Mouse (Mus musculus) CH12.LX (cell line): ENCODE results near the gene Ankrd10. TPM values are rescaled to one million over a fixed set of nuclear protein-coding genes. Genes with fewer than 3 reads are reported as not detected.

Experiments used
- DNase-seq: peaks from one replicate; pipeline ENCODE4 v3.0.0-alpha.2; 2013; ENCODE audit errors: extremely low read depth
- H3K27ac ChIP-seq: 2 replicates; pipeline ENCODE4 v1.5.1; 2012; ENCODE audit warnings: low read depth, mild to moderate bottlenecking, control low read depth, moderate library complexity; ENCODE audit not compliant: insufficient read depth
- H3K27me3 ChIP-seq: replicated peaks from 2 replicates; pipeline ENCODE3; 2012; ENCODE audit warnings: inconsistent platforms
- H3K36me3 ChIP-seq, 2 experiments: replicated peaks in 1 of 2; 2 replicates each; pipeline versions ENCODE3 to v1.6.1; 2012; ENCODE audit warnings: inconsistent platforms in 1 of 2, low read length in 1 of 2, mild to moderate bottlenecking in 1 of 2, mixed read lengths in 1 of 2, moderate library complexity in 1 of 2; ENCODE audit not compliant: control insufficient read depth in 1 of 2, insufficient read depth in 1 of 2
- H3K4me1 ChIP-seq, 2 experiments: 2 replicates each; pipeline ENCODE4 v1.6.1; 2012; ENCODE audit warnings: inconsistent platforms in 1 of 2, moderate library complexity in 1 of 2; ENCODE audit not compliant: insufficient read depth in 2 of 2, control insufficient read depth in 1 of 2
- H3K4me2 ChIP-seq: 2 replicates; pipeline ENCODE4 v1.6.1; 2012; ENCODE audit warnings: low read depth, mild to moderate bottlenecking, control low read depth; ENCODE audit not compliant: poor library complexity, insufficient read depth, severe bottlenecking
- H3K4me3 ChIP-seq, 3 experiments: fragments of 150-350 bp in 1 of 3; sonication (generic) in 1 of 3; replicated peaks in 1 of 3; 2 replicates each; pipeline versions ENCODE3 to v1.5.1; 2011 to 2012; ENCODE audit warnings: low read depth in 2 of 3, low read length in 2 of 3, mild to moderate bottlenecking in 2 of 3, moderate library complexity in 2 of 3, control low read depth in 1 of 3, improper control_type of control experiment in 1 of 3, inconsistent platforms in 1 of 3, mixed read lengths in 1 of 3; ENCODE audit not compliant: poor library complexity in 1 of 3
- H3K79me2 ChIP-seq: replicated peaks from 2 replicates; pipeline ENCODE4 v1.6.1; 2012; ENCODE audit warnings: mild to moderate bottlenecking, moderate library complexity; ENCODE audit not compliant: control insufficient read depth, poor library complexity, insufficient read depth, severe bottlenecking; ENCODE audit errors: extremely low read depth
- H3K9ac ChIP-seq: 2 replicates; pipeline ENCODE4 v1.6.1; 2012; ENCODE audit warnings: low read depth, mild to moderate bottlenecking, control low read depth, moderate library complexity; ENCODE audit not compliant: insufficient read depth
- H3K9me3 ChIP-seq: replicated peaks from 2 replicates; pipeline ENCODE3; 2012; ENCODE audit warnings: low read length, inconsistent platforms, mixed read lengths
- CHD1 ChIP-seq: IDR thresholded peaks from 2 replicates; pipeline ENCODE4 v1.6.1; 2012; ENCODE audit warnings: low read depth, low read length, improper control_type of control experiment, inconsistent platforms
- CTCF ChIP-seq, 2 experiments: IDR thresholded peaks in 1 of 2; conservative IDR thresholded peaks in 1 of 2; 2 replicates each; pipeline ENCODE4 v1.5.1; 2011 to 2012; ENCODE audit warnings: low read depth in 2 of 2, low read length in 2 of 2, improper control_type of control experiment in 1 of 2, inconsistent platforms in 1 of 2, mild to moderate bottlenecking in 1 of 2, moderate library complexity in 1 of 2
- E2F4 ChIP-seq: IDR thresholded peaks from 2 replicates; pipeline ENCODE4 v1.6.1; 2011; ENCODE audit warnings: low read depth, low read length, improper control_type of control experiment; ENCODE audit not compliant: insufficient replicate concordance
- ELF1 ChIP-seq: IDR thresholded peaks from 2 replicates; pipeline ENCODE4 v1.6.1; 2014; ENCODE audit warnings: low read depth, mild to moderate bottlenecking, inconsistent platforms, low read length, improper control_type of control experiment
- EP300 ChIP-seq: IDR thresholded peaks from 2 replicates; pipeline ENCODE4 v1.6.1; 2011; ENCODE audit warnings: low read length, improper control_type of control experiment
- ETS1 ChIP-seq: conservative IDR thresholded peaks from 2 replicates; pipeline ENCODE4 v1.6.1; 2012; ENCODE audit warnings: low read depth, mild to moderate bottlenecking, inconsistent platforms, low read length, improper control_type of control experiment, moderate library complexity
- GABPA ChIP-seq: IDR thresholded peaks from 2 replicates; pipeline ENCODE4 v1.6.1; 2012; ENCODE audit warnings: low read depth, low read length, improper control_type of control experiment, inconsistent platforms; ENCODE audit not compliant: insufficient replicate concordance
- HCFC1 ChIP-seq: IDR thresholded peaks from 2 replicates; pipeline ENCODE4 v1.6.1; 2012; ENCODE audit warnings: low read depth, mild to moderate bottlenecking, inconsistent platforms, low read length, improper control_type of control experiment
- JUND ChIP-seq: conservative IDR thresholded peaks from 2 replicates; pipeline ENCODE4 v1.6.1; 2011; ENCODE audit warnings: low read depth, low read length, improper control_type of control experiment
- KAT2A ChIP-seq: IDR thresholded peaks from 2 replicates; pipeline ENCODE4 v1.6.1; 2012; ENCODE audit warnings: low read length, improper control_type of control experiment, inconsistent platforms; ENCODE audit not compliant: insufficient replicate concordance
- MAFK ChIP-seq: IDR thresholded peaks from 2 replicates; pipeline ENCODE4 v1.6.1; 2011; ENCODE audit warnings: low read length, improper control_type of control experiment; ENCODE audit not compliant: insufficient replicate concordance
- MAX ChIP-seq: IDR thresholded peaks from 2 replicates; pipeline ENCODE4 v1.6.1; 2011; ENCODE audit warnings: low read length, improper control_type of control experiment
- MXI1 ChIP-seq: IDR thresholded peaks from 2 replicates; pipeline ENCODE4 v1.6.1; 2011; ENCODE audit warnings: mild to moderate bottlenecking, low read depth, low read length, improper control_type of control experiment
- MYC ChIP-seq: IDR thresholded peaks from 2 replicates; pipeline ENCODE4 v1.6.1; 2011; ENCODE audit warnings: low read depth, mild to moderate bottlenecking, improper control_type of control experiment, low read length
- NELFE ChIP-seq: IDR thresholded peaks from 2 replicates; pipeline ENCODE4 v1.6.1; 2011; ENCODE audit warnings: low read depth, low read length, improper control_type of control experiment
- NRF1 ChIP-seq: IDR thresholded peaks from 2 replicates; pipeline ENCODE4 v1.6.1; 2014; ENCODE audit warnings: low read depth, mild to moderate bottlenecking, inconsistent platforms, low read length, improper control_type of control experiment, moderate library complexity
- PAX5 ChIP-seq: IDR thresholded peaks from 2 replicates; pipeline ENCODE4 v1.6.1; 2012; ENCODE audit warnings: low read length, inconsistent platforms, mixed read lengths
- POLR2A ChIP-seq: IDR thresholded peaks from 2 replicates; pipeline ENCODE4 v1.6.1; 2011; ENCODE audit warnings: low read depth, mild to moderate bottlenecking, improper control_type of control experiment, low read length
- POLR2AphosphoS2 ChIP-seq: IDR thresholded peaks from 2 replicates; pipeline ENCODE4 v1.6.1; 2011; ENCODE audit warnings: low read depth, low read length, improper control_type of control experiment
- RAD21 ChIP-seq: IDR thresholded peaks from 2 replicates; pipeline ENCODE4 v1.6.1; 2011; ENCODE audit warnings: low read depth, mild to moderate bottlenecking, low read length, improper control_type of control experiment, moderate library complexity
- RCOR1 ChIP-seq: conservative IDR thresholded peaks from 2 replicates; pipeline ENCODE4 v1.6.1; 2012; ENCODE audit warnings: low read depth, mild to moderate bottlenecking, inconsistent platforms, low read length, improper control_type of control experiment
- SIN3A ChIP-seq: IDR thresholded peaks from 2 replicates; pipeline ENCODE4 v1.6.1; 2012; ENCODE audit warnings: low read length, improper control_type of control experiment, inconsistent platforms
- SMC3 ChIP-seq: IDR thresholded peaks from 2 replicates; pipeline ENCODE4 v1.6.1; 2011; ENCODE audit warnings: low read depth, low read length, improper control_type of control experiment
- TBP ChIP-seq: conservative IDR thresholded peaks from 2 replicates; pipeline ENCODE4 v1.6.1; 2011; ENCODE audit warnings: low read depth, low read length, improper control_type of control experiment
- TCF12 ChIP-seq: IDR thresholded peaks from 2 replicates; pipeline ENCODE4 v1.6.1; 2014; ENCODE audit warnings: low read depth, mild to moderate bottlenecking, inconsistent platforms, low read length, improper control_type of control experiment
- UBTF ChIP-seq: IDR thresholded peaks from 2 replicates; pipeline ENCODE4 v1.6.1; 2012; ENCODE audit warnings: low read depth, mild to moderate bottlenecking, inconsistent platforms, low read length, improper control_type of control experiment, moderate library complexity
- USF2 ChIP-seq: conservative IDR thresholded peaks from 2 replicates; pipeline ENCODE4 v1.6.1; 2011; ENCODE audit warnings: low read depth, low read length, improper control_type of control experiment
- ZC3H11A ChIP-seq: IDR thresholded peaks from 2 replicates; pipeline ENCODE4 v1.6.1; 2012; ENCODE audit warnings: low read depth, mild to moderate bottlenecking, inconsistent platforms, low read length, improper control_type of control experiment
- ZMIZ1 ChIP-seq: IDR thresholded peaks from 2 replicates; pipeline ENCODE4 v1.6.1; 2012; ENCODE audit warnings: low read depth, mild to moderate bottlenecking, inconsistent platforms, low read length, improper control_type of control experiment
- ZNF384 ChIP-seq: IDR thresholded peaks from 2 replicates; pipeline ENCODE4 v1.6.1; 2012; ENCODE audit warnings: low read depth, low read length, improper control_type of control experiment, inconsistent platforms
- dilution Hi-C: fragments of 300-500 bp; cut with MboI; formaldehyde crosslinking; loops from 2 replicates; pipeline ENCODE4 v1.14.3; 2020; ENCODE audit warnings: low sequenced_read_pairs; ENCODE audit not compliant: extremely low pct_unique_long_range_greater_than_20kb, extremely low pct_ligation_motif_present
- in situ Hi-C: fragments of 300-500 bp; cut with MboI; formaldehyde crosslinking; loops from 3 replicates; pipeline ENCODE4 v1.14.3; 2019; ENCODE audit warnings: low sequenced_read_pairs, low pct_ligation_motif_present, low pct_unique_long_range_greater_than_20kb, mixed read lengths
- polyA plus RNA-seq: library from polyadenylated mRNA; unstranded; fragments of >175 nt; gene quantifications from 2 replicates; pipeline ENCODE4 v1.2.1, GENCODE M21; 2012; ENCODE audit warnings: low read depth; ENCODE audit not compliant: insufficient read length
- total RNA-seq, 2 experiments: library from RNA; depleted of rRNA; stranded (reverse); fragments of 300-350 nt in 1 of 2; fragments of >200 nt in 1 of 2; gene quantifications; 2 replicates each; pipeline ENCODE4 v1.2.3; 2012 to 2014

Ankrd10 gene
- total and polyA plus RNA-seq, 3 experiments = 36.9 to 46.9 (median 39.0) TPM

DNA sequence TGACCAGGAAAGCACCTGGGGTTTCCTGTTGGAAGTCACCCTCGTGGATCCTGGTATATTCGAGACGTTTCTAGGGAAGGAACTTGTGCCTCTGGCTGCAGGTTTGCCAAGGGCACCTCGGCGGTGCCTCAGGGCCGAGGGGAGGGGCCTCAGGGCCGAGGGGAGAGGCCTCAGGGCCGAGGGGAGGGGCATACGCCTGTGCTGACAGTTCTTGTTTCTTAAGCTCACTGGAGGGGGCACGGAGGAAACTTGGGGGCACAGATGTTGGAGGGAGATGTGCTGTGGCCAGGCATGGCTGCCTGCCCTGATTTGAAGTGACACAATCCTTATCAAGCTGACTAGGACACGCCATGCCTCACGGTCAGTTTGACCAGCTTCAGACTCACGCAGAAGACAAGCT is 43.3 kb downstream of the Ankrd10 start:
- H3K4me2 ChIP-seq = no peak overlapping the region
- dilution Hi-C loops = no loop called here
- no peaks in the 10 kb centered on the region for H3K27me3 ChIP-seq
- no peak overlapping the region for H3K9ac ChIP-seq
- no peaks in the 10 kb centered on the region for H3K36me3 ChIP-seq
- no peak for DNase-seq
- H3K4me1 ChIP-seq = peaks cover 4 to 6% of the 10 kb centered on the region in 2 experiments; a peak in 3 of 4 replicates
- no peaks in the 10 kb centered on the region for H3K79me2 ChIP-seq
- no peak overlapping the region for H3K27ac ChIP-seq
- H3K9me3 ChIP-seq = peaks cover 6% of the 10 kb centered on the region
- in situ Hi-C loops = no loop called here
- no peak overlapping the region for H3K4me3 ChIP-seq
- TF ChIP-seq GABPA = no peak
- no peak for TF ChIP-seq NELFE
- no peak for TF ChIP-seq SMC3
- TF ChIP-seq TCF12 = no peak
- TF ChIP-seq RCOR1 = no peak
- TF ChIP-seq NRF1 = no peak
- no peak for TF ChIP-seq TBP
- TF ChIP-seq MXI1 = no peak
- TF ChIP-seq HCFC1 = no peak
- no peak for TF ChIP-seq E2F4
- no peak for TF ChIP-seq ELF1
- TF ChIP-seq UBTF = no peak
- no peak for TF ChIP-seq JUND
- TF ChIP-seq CHD1 = no peak
- no peak for TF ChIP-seq KAT2A
- TF ChIP-seq EP300 = no peak
- no peak for TF ChIP-seq SIN3A
- no peak for TF ChIP-seq ZMIZ1
- no peak for TF ChIP-seq MAX
- TF ChIP-seq USF2 = no peak
- TF ChIP-seq, all 38 proteins: peak for 0

DNA sequence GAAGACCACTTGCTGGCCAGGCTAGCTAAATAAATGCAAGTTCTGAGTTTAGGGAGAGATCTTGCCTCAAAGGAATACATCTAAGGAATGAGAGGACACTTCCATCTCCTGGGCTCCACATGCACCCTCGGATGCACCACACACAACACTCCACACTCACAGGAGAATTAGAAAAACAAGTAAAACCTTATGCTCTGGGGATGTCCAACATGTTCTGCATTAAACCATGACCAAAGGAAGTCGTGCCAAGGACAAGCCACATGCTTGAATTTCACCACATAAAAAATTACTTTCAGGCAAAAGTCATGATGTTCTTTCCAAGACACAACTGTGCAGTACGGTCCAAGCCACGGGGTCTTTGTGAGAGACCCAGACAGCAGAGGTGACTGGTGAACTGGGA is 43.7 kb downstream of the Ankrd10 start:
- H3K27me3 ChIP-seq = no peaks in the 10 kb centered on the region
- no peaks in the 10 kb centered on the region for H3K36me3 ChIP-seq
- in situ Hi-C loops = no loop called here
- no peak overlapping the region for H3K9ac ChIP-seq
- no peak overlapping the region for H3K4me3 ChIP-seq
- dilution Hi-C loops = no loop called here
- peaks cover 2% of the 10 kb centered on the region for H3K9me3 ChIP-seq
- H3K4me1 ChIP-seq = peaks cover 4 to 6% of the 10 kb centered on the region in 2 experiments; a peak in 3 of 4 replicates
- TF ChIP-seq HCFC1 (no peak), SIN3A (no peak), MAFK (no peak), POLR2A (no peak), CTCF (conservative IDR thresholded peaks at IDR 0.05 in 1 of 2, IDR thresholded peaks at IDR 0.05 in 1 of 2; ENCODE audit: low read depth in 2 of 2, low read length in 2 of 2) (no peak), MYC (no peak), UBTF (no peak), NRF1 (no peak), USF2 (no peak), POLR2AphosphoS2 (no peak), ZNF384 (no peak), RAD21 (no peak), ETS1 (no peak), PAX5 (no peak), ZC3H11A (no peak), E2F4 (no peak), MXI1 (no peak), NELFE (no peak), JUND (no peak)
- no peak overlapping the region for H3K27ac ChIP-seq
- H3K4me2 ChIP-seq = no peak overlapping the region
- no peaks in the 10 kb centered on the region for H3K79me2 ChIP-seq
- DNase-seq = no peak
